In genomic region chr11:87432447-87432846, GRCm38 (mm10) we compare ENCODE assay signal across 28 mouse cellular contexts. TPM values are rescaled to one million over a fixed set of nuclear protein-coding genes. Genes with fewer than 3 reads are reported as not detected.
"Had no signal": no experiment of that assay in that cellular context is flagged by ENCODE, and none has a peak within 500 bp of the region (broad histone marks: within the 10 kb centered on the region; RNA-seq: fewer than 3 reads in every experiment).

No protein-coding gene starts in this region.

- H3K9ac ChIP-seq: embryonic facial prominence, embryonic 12.5 days; embryonic facial prominence, embryonic 13.5 days; embryonic facial prominence, embryonic 15.5 days; forebrain, embryonic 12.5 days; forebrain, embryonic 13.5 days; forebrain, embryonic 15.5 days; forebrain, postnatal 0 days had no signal

- ATAC-seq: forebrain, embryonic 13.5 days; forebrain, embryonic 14.5 days; forebrain, embryonic 15.5 days; forebrain, embryonic 16.5 days; forebrain, postnatal 0 days had no signal

- H3K27me3 ChIP-seq: embryonic facial prominence, embryonic 12.5 days; embryonic facial prominence, embryonic 13.5 days; embryonic facial prominence, embryonic 15.5 days; forebrain, embryonic 12.5 days; forebrain, embryonic 13.5 days; forebrain, embryonic 15.5 days had no signal

- H3K4me3 ChIP-seq: embryonic facial prominence, embryonic 10.5 days; embryonic facial prominence, embryonic 12.5 days; embryonic facial prominence, embryonic 13.5 days; embryonic facial prominence, embryonic 15.5 days; erythroblast, embryonic 14.5 days; forebrain, embryonic 10.5 days; forebrain, embryonic 12.5 days; forebrain, embryonic 13.5 days; forebrain, embryonic 15.5 days; gastrocnemius, adult 2 months; heart, adult 2 months; heart, embryonic 10.5 days had no signal

- H3K27ac ChIP-seq: embryonic facial prominence, embryonic 10.5 days; embryonic facial prominence, embryonic 12.5 days; embryonic facial prominence, embryonic 13.5 days; embryonic facial prominence, embryonic 15.5 days; forebrain, embryonic 10.5 days; forebrain, embryonic 12.5 days; forebrain, embryonic 13.5 days; forebrain, embryonic 15.5 days; gastrocnemius, adult 2 months; heart, adult 2 months had no signal

- H3K4me2 ChIP-seq: embryonic facial prominence, embryonic 12.5 days; embryonic facial prominence, embryonic 13.5 days; embryonic facial prominence, embryonic 15.5 days; forebrain, embryonic 12.5 days; forebrain, embryonic 13.5 days; forebrain, embryonic 15.5 days had no signal

- H3K4me1 ChIP-seq: embryonic facial prominence, embryonic 15.5 days had no signal

- H3K9me3 ChIP-seq: embryonic facial prominence, embryonic 10.5 days; embryonic facial prominence, embryonic 12.5 days; embryonic facial prominence, embryonic 13.5 days; embryonic facial prominence, embryonic 15.5 days; forebrain, embryonic 10.5 days; forebrain, embryonic 12.5 days; forebrain, embryonic 13.5 days; forebrain, embryonic 15.5 days; heart, embryonic 10.5 days had no signal

- DNase-seq: cerebellum, adult 9-11 months; cerebellum, postnatal 10 days; cerebellum, postnatal 14 days; cerebellum, postnatal 25 days; cerebellum, postnatal 36 days; embryo, embryonic 11 days; forebrain, postnatal 0 days; gastrocnemius, adult 2 months; gastrocnemius, postnatal 10 days; gastrocnemius, postnatal 14 days; gastrocnemius, postnatal 25 days; gastrocnemius, postnatal 36 days; heart, adult 18-20 months; heart, adult 2 months had no signal

- H3K36me3 ChIP-seq: embryonic facial prominence, embryonic 10.5 days; embryonic facial prominence, embryonic 12.5 days; embryonic facial prominence, embryonic 13.5 days; embryonic facial prominence, embryonic 15.5 days; forebrain, embryonic 10.5 days; forebrain, embryonic 12.5 days; forebrain, embryonic 15.5 days; heart, embryonic 10.5 days had no signal

RNA-seq across cellular contexts. Expression of gene Tex14, which starts 27.6 kb away (rescaled TPM):
- total RNA-seq: gastrocnemius, adult 2 months; gastrocnemius, adult 8-10 months; gastrocnemius, postnatal 36 days; granulocyte monocyte progenitor cell, adult 5-6 weeks had no signal
- polyA plus RNA-seq: embryonic facial prominence, embryonic 10.5 days; erythroblast, embryonic 14.5 days; forebrain, embryonic 10.5 days; forebrain, embryonic 15.5 days had no signal
